Mouse (Mus musculus) stomach, embryonic 14.5 days (tissue): ENCODE data around the gene Sirt3. TPM values are rescaled to one million over a fixed set of nuclear protein-coding genes. Genes with fewer than 3 reads are reported as not detected.
A peak's percentile ranks its signal among the peaks of the same experiment; 100 is the strongest.
"Not testable (repeated sequence)": the region's sequence is repeated elsewhere in the genome, so short reads cannot be mapped to it uniquely, and the experiment has no call there.

Source experiments
- ATAC-seq: fragments of 200-750 bp; cut with Nextera tagmentation; 2 replicates; pipeline ENCODE4 v1.8.0; 2017; ENCODE audit warnings: low read depth, moderate TSS enrichment; ENCODE audit not compliant: insufficient number of reproducible peaks, insufficient read depth, low FRiP score
- H3K27ac ChIP-seq: fragments of 300-500 bp; sonication (generic); 2 replicates; pipeline ENCODE4 v1.5.1; 2014; ENCODE audit warnings: mild to moderate bottlenecking, low read length, moderate library complexity, mixed read lengths
- H3K27me3 ChIP-seq: fragments of 300-500 bp; sonication (generic); 2 replicates; pipeline ENCODE4 v1.6.1; 2014; ENCODE audit warnings: low read length, control low read depth, mixed read lengths; ENCODE audit not compliant: control insufficient read depth, insufficient read depth
- H3K36me3 ChIP-seq: fragments of 300-500 bp; sonication (generic); 2 replicates; pipeline ENCODE4 v1.6.1; 2014; ENCODE audit warnings: mild to moderate bottlenecking, control low read depth, low read length, moderate library complexity, mixed read lengths; ENCODE audit not compliant: control insufficient read depth, insufficient read depth
- H3K4me1 ChIP-seq: fragments of 300-500 bp; sonication (generic); 2 replicates; pipeline ENCODE4 v1.6.1; 2014; ENCODE audit warnings: low read length, control low read depth, mixed read lengths; ENCODE audit not compliant: control insufficient read depth, insufficient read depth
- H3K4me2 ChIP-seq: fragments of 300-500 bp; sonication (generic); replicated peaks from 2 replicates; pipeline ENCODE4 v1.6.1; 2014; ENCODE audit warnings: low read depth, low read length, control low read depth
- H3K4me3 ChIP-seq: fragments of 300-500 bp; sonication (generic); 2 replicates; pipeline ENCODE4 v1.5.1; 2014; ENCODE audit warnings: low read depth, low read length, control low read depth
- H3K9ac ChIP-seq: fragments of 300-500 bp; sonication (generic); replicated peaks from 2 replicates; pipeline ENCODE4 v1.6.1; 2014; ENCODE audit warnings: low read depth, mild to moderate bottlenecking, control low read depth, low read length, moderate library complexity, mixed read lengths
- H3K9me3 ChIP-seq: fragments of 300-500 bp; sonication (generic); 2 replicates; pipeline ENCODE4 v1.6.1; 2016; ENCODE audit warnings: low read depth, low read length, control low read depth; ENCODE audit not compliant: control insufficient read depth
- WGBS: fragments of 180-500 bp; shearing (Covaris S2); extraction: QIAGEN DNeasy Blood & Tissue Kit; methylation state at CpG from one replicate; pipeline ENCODE4 v1.1.7; 2014; 5-methylcytosine and 5-hydroxymethylcytosine counted together
- polyA plus RNA-seq: library from polyadenylated mRNA; unstranded; fragments of >200 nt; fragmentation: Nextera tagmentation; extraction: Ambion mirVana; gene quantifications from 2 replicates; pipeline ENCODE4 v1.2.1, GENCODE M21; 2014

The Sirt3 gene
- polyA plus RNA-seq, 1 experiment from 2014 or later = 21.8 TPM

DNA sequence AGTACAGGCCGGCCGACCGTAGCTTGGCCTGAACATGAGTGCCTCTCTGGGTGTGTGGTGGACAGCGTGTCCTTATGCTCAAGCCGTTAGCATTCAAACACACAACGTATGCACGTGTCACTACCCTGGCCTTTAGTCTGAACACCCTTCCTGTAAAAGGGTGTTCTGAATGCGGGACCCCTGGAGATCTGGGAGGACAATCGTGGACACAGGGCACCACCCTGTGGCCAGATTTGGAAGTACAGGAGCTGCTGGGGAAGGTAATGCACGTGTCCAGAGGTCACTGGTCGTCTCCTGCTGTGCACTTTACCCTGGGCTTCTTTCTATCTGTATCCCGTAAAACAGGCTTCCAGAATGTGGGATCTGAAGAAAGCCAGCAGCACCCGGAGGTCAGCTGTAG lies 21.1 kb upstream of the Sirt3 start:
- WGBS = 24% methylated on average over 13 of the region's 13 CpGs
- Histone ChIP-seq H3K27ac (no peak overlapping the region), H3K4me2 (no peak overlapping the region), H3K4me1 (no peaks in the 10 kb centered on the region), H3K4me3 (no peak overlapping the region), H3K9me3 (no peaks in the 10 kb centered on the region), H3K27me3 (no peaks in the 10 kb centered on the region), H3K36me3 (peaks cover 10% of the 10 kb centered on the region), H3K9ac (no peak overlapping the region)
- peak; percentile 35; the same call in 1 of the 2 replicates for ATAC-seq

GRCm38 (mm10) chr7:140902036-140902875 lies 20.1 kb upstream of the Sirt3 start:
- no peaks in the 10 kb centered on the region for H3K4me1 ChIP-seq
- no peaks in the 10 kb centered on the region for H3K27me3 ChIP-seq
- H3K4me3 ChIP-seq = no peak overlapping the region
- WGBS = 79% methylated on average over 15 of the region's 15 CpGs
- ATAC-seq = no peak
- H3K4me2 ChIP-seq = no peak overlapping the region
- H3K9me3 ChIP-seq = no peaks in the 10 kb centered on the region
- H3K36me3 ChIP-seq = peaks cover 18% of the 10 kb centered on the region
- H3K9ac ChIP-seq = no peak overlapping the region
- H3K27ac ChIP-seq = no peak overlapping the region

DNA sequence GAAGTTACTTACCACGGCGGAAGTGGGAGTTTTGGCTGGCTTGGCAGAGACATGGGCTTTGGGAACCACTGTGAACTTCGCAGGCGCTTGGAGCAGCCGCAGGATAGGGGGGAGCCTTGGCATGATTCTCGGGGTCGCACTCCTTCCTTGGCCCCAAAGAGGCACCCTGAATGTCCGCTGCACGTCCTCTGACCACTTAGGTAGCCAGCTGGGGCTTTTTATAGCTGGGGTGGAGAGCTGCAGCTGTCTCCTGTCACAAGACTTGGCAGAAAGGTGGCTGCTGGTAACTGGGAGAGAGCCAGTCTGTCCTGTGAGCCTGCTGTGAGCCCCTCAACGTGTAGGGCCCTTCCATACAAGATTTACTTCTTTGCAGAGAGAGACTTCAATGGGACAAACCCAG lies 18.1 kb upstream of the Sirt3 start, which contains the start of gene Cox8b:
Gene Cox8b, minus strand, starts transcription at position 227 of the 400 bp plus-strand sequence.
- Histone ChIP-seq H3K9ac (no peak within 1 kb of the TSS), H3K4me1 (no peaks in the 10 kb centered on the region), H3K27me3 (no peaks in the 10 kb centered on the region), H3K4me2 (no peak within 1 kb of the TSS), H3K36me3 (peaks cover 27% of the 10 kb centered on the region), H3K4me3 (no peak within 1 kb of the TSS), H3K27ac (no peak within 1 kb of the TSS), H3K9me3 (no peaks in the 10 kb centered on the region)
- ATAC-seq = no peak
- WGBS = 51% methylated on average over 10 of the region's 10 CpGs

GRCm38 (mm10) chr7:140899121-140899520 lies 17.0 kb upstream of the Sirt3 start:
- Histone ChIP-seq H3K36me3 (peaks cover 34% of the 10 kb centered on the region), H3K9me3 (no peaks in the 10 kb centered on the region), H3K4me3 (no peak overlapping the region), H3K4me1 (no peaks in the 10 kb centered on the region), H3K9ac (no peak overlapping the region), H3K27ac (no peak overlapping the region), H3K4me2 (no peak overlapping the region), H3K27me3 (no peaks in the 10 kb centered on the region)
- 69% methylated on average over 3 of the region's 3 CpGs for WGBS
- ATAC-seq = no peak

- Histone ChIP-seq H3K36me3 (peaks cover 36% of the 10 kb centered on the region), H3K27ac (no peak overlapping the region), H3K9me3 (no peaks in the 10 kb centered on the region), H3K4me3 (no peak overlapping the region), H3K9ac (no peak overlapping the region), H3K4me2 (no peak overlapping the region), H3K27me3 (no peaks in the 10 kb centered on the region), H3K4me1 (no peaks in the 10 kb centered on the region)
- no peak for ATAC-seq
- WGBS = 87% methylated on average over 7 of the region's 7 CpGs
Observed at GRCm38 (mm10) chr7:140897863-140898262, 15.8 kb upstream of the Sirt3 start.

DNA sequence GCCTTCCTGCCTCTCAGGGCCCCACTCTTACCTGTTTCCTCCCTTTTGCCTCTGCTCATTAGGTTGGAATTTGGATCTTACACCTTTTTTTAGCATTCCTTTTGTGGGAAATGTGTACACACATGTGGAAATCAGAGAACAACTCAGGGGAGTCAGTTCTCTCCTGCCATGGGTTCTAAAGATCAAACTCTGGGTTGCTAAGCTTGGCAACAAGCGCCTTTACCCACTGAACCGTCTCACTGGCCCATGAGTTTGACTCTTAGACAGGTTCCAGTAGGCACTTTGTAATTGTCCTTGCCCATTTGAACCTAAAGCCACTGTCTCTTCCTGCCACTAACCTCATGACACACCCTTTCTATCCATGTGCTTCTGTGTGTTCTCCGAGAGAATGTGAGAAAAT lies 12.5 kb upstream of the Sirt3 start:
- H3K9ac ChIP-seq = no peak overlapping the region
- ATAC-seq = no peak
- H3K9me3 ChIP-seq = no peaks in the 10 kb centered on the region
- H3K27ac ChIP-seq = no peak overlapping the region
- H3K4me3 ChIP-seq = no peak overlapping the region
- no peak overlapping the region for H3K4me2 ChIP-seq
- no peaks in the 10 kb centered on the region for H3K4me1 ChIP-seq
- H3K27me3 ChIP-seq = no peaks in the 10 kb centered on the region
- WGBS = 97% methylated on average over 3 of the region's 3 CpGs
- peaks cover 55% of the 10 kb centered on the region for H3K36me3 ChIP-seq

- Histone ChIP-seq H3K4me3 (no peak overlapping the region), H3K4me1 (no peaks in the 10 kb centered on the region), H3K4me2 (no peak overlapping the region), H3K9me3 (no peaks in the 10 kb centered on the region), H3K27me3 (no peaks in the 10 kb centered on the region), H3K9ac (no peak overlapping the region), H3K27ac (no peak overlapping the region), H3K36me3 (peaks cover 58% of the 10 kb centered on the region)
- no peak for ATAC-seq
- 91% methylated on average over 7 of the region's 7 CpGs for WGBS
Observed at GRCm38 (mm10) chr7:140894031-140894430, 11.9 kb upstream of the Sirt3 start.

DNA sequence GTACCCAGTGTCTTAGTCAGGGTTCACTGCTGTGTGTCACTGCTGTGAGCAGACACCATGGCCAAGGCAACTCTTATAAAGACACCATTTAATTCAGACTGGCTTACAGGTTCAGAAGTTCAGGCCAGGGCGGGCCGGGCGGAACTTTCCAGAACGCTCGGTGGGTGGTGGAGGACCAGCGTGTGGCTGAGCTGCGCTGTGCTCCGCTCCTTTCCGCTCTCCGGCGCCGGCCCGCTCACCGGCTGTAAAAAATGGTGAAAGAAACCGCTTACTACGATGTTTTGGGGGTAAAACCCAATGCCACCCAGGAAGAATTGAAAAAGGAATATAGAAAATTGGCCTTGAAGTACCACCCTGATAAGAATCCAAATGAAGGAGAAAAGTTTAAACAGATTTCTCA lies 8.5 kb upstream of the Sirt3 start:
- H3K27me3 ChIP-seq, H3K27ac ChIP-seq, H3K4me1 ChIP-seq, ATAC-seq, H3K4me3 ChIP-seq, H3K4me2 ChIP-seq, H3K9me3 ChIP-seq, H3K9ac ChIP-seq: not testable (repeated sequence)
- H3K36me3 ChIP-seq = peaks cover 51% of the 10 kb centered on the region
- WGBS = 97% methylated on average over 16 of the region's 16 CpGs

DNA sequence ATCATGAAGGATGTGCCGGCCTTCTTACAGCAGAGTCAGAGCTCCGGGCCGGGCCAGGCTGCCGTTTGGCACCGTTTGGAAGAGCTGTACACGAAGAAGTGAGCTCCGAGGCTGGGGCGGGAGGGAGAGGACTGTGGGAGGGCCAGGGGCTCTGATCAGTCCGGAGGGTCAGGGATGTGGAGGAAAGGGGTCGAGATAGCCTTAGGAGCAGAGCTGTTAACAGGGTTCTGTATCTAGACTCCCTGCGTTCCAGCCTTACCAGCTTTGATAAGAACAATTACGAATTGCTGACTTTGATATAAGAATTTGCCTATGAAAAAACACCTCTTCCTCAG lies 327 bp upstream of the Sirt3 start:
- WGBS = 2% methylated on average over 12 of the region's 12 CpGs
- Histone ChIP-seq H3K36me3 (peaks cover 11% of the 10 kb centered on the region; the same call in 1 of the 2 replicates), H3K9me3 (no peaks in the 10 kb centered on the region), H3K4me2 (peak overlapping the region; percentile 59), H3K4me3 (peak overlapping the region; percentile 79), H3K4me1 (peaks cover 7% of the 10 kb centered on the region; the same call in 1 of the 2 replicates), H3K27me3 (no peaks in the 10 kb centered on the region), H3K27ac (peak overlapping the region; percentile 85; the same call in 1 of the 2 replicates), H3K9ac (peak overlapping the region; percentile 51)
- ATAC-seq = peak; percentile 56
